Mouse (Mus musculus) liver, embryonic 15.5 days (tissue): ENCODE measurements at regions not wholly inside any gene's neighbourhood (a gene's known extent, or its start where the extent isn't known, plus 50 kb on each side); places are given as distances from the start of the nearest gene placed in this dataset.

Experiments used
- ATAC-seq: fragments of 200-750 bp; cut with Nextera tagmentation; 2 replicates; pipeline ENCODE4 v1.8.0; 2017; ENCODE audit warnings: moderate number of reproducible peaks, mild to moderate bottlenecking, moderate library complexity; ENCODE audit not compliant: insufficient read depth
- H3K27ac ChIP-seq: fragments of 300-500 bp; sonication (generic); replicated peaks from 2 replicates; pipeline ENCODE4 v1.5.1; 2015; ENCODE audit warnings: mild to moderate bottlenecking, inconsistent platforms
- H3K27me3 ChIP-seq: fragments of 300-500 bp; sonication (generic); 2 replicates; pipeline ENCODE4 v1.6.1; 2015; ENCODE audit warnings: mild to moderate bottlenecking, inconsistent platforms
- H3K36me3 ChIP-seq: fragments of 300-500 bp; sonication (generic); replicated peaks from 2 replicates; pipeline ENCODE4 v1.6.1; 2015; ENCODE audit warnings: moderate library complexity, mild to moderate bottlenecking, inconsistent platforms
- H3K4me1 ChIP-seq: fragments of 300-500 bp; sonication (generic); replicated peaks from 2 replicates; pipeline ENCODE4 v1.6.1; 2015; ENCODE audit warnings: inconsistent platforms
- H3K4me2 ChIP-seq: fragments of 300-500 bp; sonication (generic); 2 replicates; pipeline ENCODE4 v1.6.1; 2015; ENCODE audit warnings: moderate library complexity, mild to moderate bottlenecking, inconsistent platforms
- H3K4me3 ChIP-seq: fragments of 300-500 bp; sonication (generic); replicated peaks from 2 replicates; pipeline ENCODE4 v1.5.1; 2015; ENCODE audit warnings: mild to moderate bottlenecking, inconsistent platforms
- H3K9ac ChIP-seq: fragments of 300-500 bp; sonication (generic); 2 replicates; pipeline ENCODE4 v1.6.1; 2015; ENCODE audit warnings: moderate library complexity, mild to moderate bottlenecking, inconsistent platforms
- H3K9me3 ChIP-seq: fragments of 300-500 bp; sonication (generic); replicated peaks from 2 replicates; pipeline ENCODE4 v1.6.1; 2016; ENCODE audit warnings: inconsistent platforms
- WGBS: fragments of 180-500 bp; shearing (Covaris S2); methylation state at CpG from one replicate; pipeline ENCODE4 v1.1.7; 2015; ENCODE audit warnings: mixed read lengths; ENCODE audit not compliant: insufficient replicate concordance; 5-methylcytosine and 5-hydroxymethylcytosine counted together

GRCm38 (mm10) chr4:106094882-106095556 lies 221.0 kb upstream of the Usp24 start:
- Histone ChIP-seq H3K4me2 (no peak overlapping the region), H3K36me3 (no peaks in the 10 kb centered on the region), H3K9ac (no peak overlapping the region), H3K27me3 (no peaks in the 10 kb centered on the region), H3K27ac (no peak overlapping the region), H3K9me3 (no peaks in the 10 kb centered on the region), H3K4me3 (no peak overlapping the region), H3K4me1 (no peaks in the 10 kb centered on the region)
- WGBS = 51% methylated on average over 11 of the region's 11 CpGs
- ATAC-seq = no peak

- ATAC-seq = no peak
- WGBS = 60% methylated on average over 3 of the region's 3 CpGs
These were observed 219.9 kb upstream of the Usp24 start for GRCm38 (mm10) chr4:106096130-106096529.

GRCm38 (mm10) chr4:106097846-106098245 lies 218.2 kb upstream of the Usp24 start:
- no peak overlapping the region for H3K4me3 ChIP-seq
- no peaks in the 10 kb centered on the region for H3K4me1 ChIP-seq
- H3K36me3 ChIP-seq = no peaks in the 10 kb centered on the region
- H3K4me2 ChIP-seq = no peak overlapping the region
- H3K9me3 ChIP-seq = no peaks in the 10 kb centered on the region
- no peak for ATAC-seq
- H3K27me3 ChIP-seq = no peaks in the 10 kb centered on the region
- no peak overlapping the region for H3K9ac ChIP-seq
- WGBS = 61% methylated on average over 1 of the region's 1 CpGs
- H3K27ac ChIP-seq = no peak overlapping the region

More at GRCm38 (mm10) chr4:106096130-106096529, 219.9 kb upstream of the Usp24 start:
- H3K4me2 ChIP-seq = no peak overlapping the region
- H3K36me3 ChIP-seq = no peaks in the 10 kb centered on the region
- no peak overlapping the region for H3K9ac ChIP-seq
- no peak overlapping the region for H3K27ac ChIP-seq
- H3K27me3 ChIP-seq = no peaks in the 10 kb centered on the region
- H3K4me1 ChIP-seq = no peaks in the 10 kb centered on the region
- no peaks in the 10 kb centered on the region for H3K9me3 ChIP-seq
- H3K4me3 ChIP-seq = no peak overlapping the region

GRCm38 (mm10) chr4:106100211-106101025 lies 215.6 kb upstream of the Usp24 start:
- no peaks in the 10 kb centered on the region for H3K4me1 ChIP-seq
- H3K4me2 ChIP-seq = no peak overlapping the region
- 38% methylated on average over 11 of the region's 11 CpGs for WGBS
- H3K9ac ChIP-seq = no peak overlapping the region
- H3K4me3 ChIP-seq = no peak overlapping the region
- H3K27ac ChIP-seq = no peak overlapping the region
- no peak for ATAC-seq
- no peaks in the 10 kb centered on the region for H3K36me3 ChIP-seq
- H3K9me3 ChIP-seq = no peaks in the 10 kb centered on the region
- H3K27me3 ChIP-seq = no peaks in the 10 kb centered on the region

GRCm38 (mm10) chr4:106101904-106102303 lies 214.1 kb upstream of the Usp24 start:
- Histone ChIP-seq H3K9ac (no peak overlapping the region), H3K4me3 (no peak overlapping the region), H3K27ac (no peak overlapping the region), H3K4me1 (no peaks in the 10 kb centered on the region), H3K9me3 (no peaks in the 10 kb centered on the region), H3K27me3 (no peaks in the 10 kb centered on the region), H3K36me3 (no peaks in the 10 kb centered on the region), H3K4me2 (no peak overlapping the region)
- ATAC-seq = no peak
- WGBS = 44% methylated on average over 5 of the region's 5 CpGs

GRCm38 (mm10) chr4:106102451-106102977 lies 213.5 kb upstream of the Usp24 start:
- H3K4me3 ChIP-seq = no peak overlapping the region
- no peaks in the 10 kb centered on the region for H3K27me3 ChIP-seq
- no peaks in the 10 kb centered on the region for H3K36me3 ChIP-seq
- no peak overlapping the region for H3K27ac ChIP-seq
- no peaks in the 10 kb centered on the region for H3K9me3 ChIP-seq
- ATAC-seq = no peak
- H3K4me2 ChIP-seq = no peak overlapping the region
- H3K4me1 ChIP-seq = no peaks in the 10 kb centered on the region
- no peak overlapping the region for H3K9ac ChIP-seq
- WGBS = 55% methylated on average over 7 of the region's 7 CpGs

- Histone ChIP-seq H3K36me3 (no peaks in the 10 kb centered on the region), H3K27me3 (no peaks in the 10 kb centered on the region), H3K4me1 (no peaks in the 10 kb centered on the region), H3K4me2 (no peak overlapping the region), H3K27ac (no peak overlapping the region), H3K9ac (no peak overlapping the region), H3K9me3 (no peaks in the 10 kb centered on the region), H3K4me3 (no peak overlapping the region)
- no peak for ATAC-seq
- WGBS = 60% methylated on average over 11 of the region's 11 CpGs
These were observed 212.0 kb upstream of the Usp24 start for GRCm38 (mm10) chr4:106103750-106104635.

- no peak overlapping the region for H3K9ac ChIP-seq
- H3K4me1 ChIP-seq = no peaks in the 10 kb centered on the region
- no peaks in the 10 kb centered on the region for H3K9me3 ChIP-seq
- no peak for ATAC-seq
- no peak overlapping the region for H3K4me3 ChIP-seq
- no peak overlapping the region for H3K27ac ChIP-seq
- no peaks in the 10 kb centered on the region for H3K27me3 ChIP-seq
- H3K36me3 ChIP-seq = no peaks in the 10 kb centered on the region
- H3K4me2 ChIP-seq = no peak overlapping the region
These were observed 203.0 kb upstream of the Usp24 start for GRCm38 (mm10) chr4:106112981-106113380.

- Histone ChIP-seq H3K4me1 (no peaks in the 10 kb centered on the region), H3K9me3 (no peaks in the 10 kb centered on the region), H3K4me2 (no peak overlapping the region), H3K9ac (no peak overlapping the region), H3K4me3 (no peak overlapping the region), H3K36me3 (no peaks in the 10 kb centered on the region), H3K27ac (no peak overlapping the region), H3K27me3 (no peaks in the 10 kb centered on the region)
- no peak for ATAC-seq
These were observed 202.3 kb upstream of the Usp24 start for GRCm38 (mm10) chr4:106113747-106114146.

GRCm38 (mm10) chr4:106116611-106117010 lies 199.4 kb upstream of the Usp24 start:
- WGBS = 68% methylated on average over 7 of the region's 7 CpGs
- H3K9ac ChIP-seq = no peak overlapping the region
- H3K4me3 ChIP-seq = no peak overlapping the region
- H3K27ac ChIP-seq = no peak overlapping the region
- H3K36me3 ChIP-seq = no peaks in the 10 kb centered on the region
- no peak overlapping the region for H3K4me2 ChIP-seq
- no peak for ATAC-seq
- no peaks in the 10 kb centered on the region for H3K4me1 ChIP-seq
- no peaks in the 10 kb centered on the region for H3K9me3 ChIP-seq
- H3K27me3 ChIP-seq = no peaks in the 10 kb centered on the region

GRCm38 (mm10) chr4:106121306-106121705 lies 194.7 kb upstream of the Usp24 start:
- no peak overlapping the region for H3K4me3 ChIP-seq
- H3K4me1 ChIP-seq = no peaks in the 10 kb centered on the region
- ATAC-seq = no peak
- no peak overlapping the region for H3K9ac ChIP-seq
- H3K36me3 ChIP-seq = no peaks in the 10 kb centered on the region
- H3K27me3 ChIP-seq = no peaks in the 10 kb centered on the region
- no peak overlapping the region for H3K4me2 ChIP-seq
- WGBS = 35% methylated on average over 1 of the region's 1 CpGs
- H3K27ac ChIP-seq = no peak overlapping the region
- no peaks in the 10 kb centered on the region for H3K9me3 ChIP-seq
